Mouse (Mus musculus): ENCODE measurements around the gene Calhm3. TPM values are rescaled to one million over a fixed set of nuclear protein-coding genes. Genes with fewer than 3 reads are reported as not detected.

Gene Calhm3
- polyA plus RNA-seq, 1 experiment from 2014 or later, result not detected

DNA sequence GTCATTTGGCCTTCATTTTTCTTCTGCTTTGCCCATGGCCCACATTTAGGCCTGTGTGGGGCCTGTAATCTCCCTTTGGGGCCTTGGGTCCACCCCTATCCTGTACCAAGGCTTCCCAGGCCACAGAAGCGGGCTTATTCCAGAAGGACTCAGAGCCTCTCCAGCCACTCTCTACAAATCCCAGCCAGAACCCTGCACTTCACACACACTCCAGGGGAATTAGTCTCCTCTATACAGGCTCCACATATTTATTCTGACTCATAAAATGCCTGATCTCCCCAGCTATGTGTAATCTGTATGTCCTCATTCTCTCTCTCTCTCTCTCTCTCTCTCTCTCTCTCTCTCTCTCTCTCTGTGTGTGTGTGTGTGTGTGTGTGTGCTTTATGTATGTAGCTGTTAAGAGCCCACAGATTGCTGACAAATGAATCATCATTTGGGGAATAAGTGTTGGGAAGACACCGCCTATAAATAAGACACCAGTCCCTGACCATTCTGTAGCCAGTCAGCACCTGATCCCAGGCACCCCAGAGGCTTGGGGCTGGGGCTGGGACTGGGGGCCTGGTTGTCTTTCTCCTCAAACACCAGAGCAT is 19.4 kb upstream of the Calhm3 start:
- whole genome bisulfite sequencing, result 88% methylated on average over 2 of the region's 2 CpGs
- Histone ChIP-seq H3K9ac (ENCODE audit: low read length) (no peak overlapping the region), H3K4me3 (ENCODE audit: low read depth, low read length) (no peak overlapping the region), H3K4me2 (ENCODE audit: low read depth, severe bottlenecking) (no peak overlapping the region), H3K27me3 (ENCODE audit: control insufficient read depth, insufficient read depth, low read length) (peaks cover 20% of the 10 kb centered on the region), H3K4me1 (ENCODE audit: control insufficient read depth, insufficient read depth, low read length) (peaks cover 8% of the 10 kb centered on the region; the same call in 1 of the 2 replicates), H3K27ac (replicated peaks; ENCODE audit: low read depth, low read length) (no peak overlapping the region), H3K9me3 (ENCODE audit: control insufficient read depth, low read length) (no peaks in the 10 kb centered on the region), H3K36me3 (ENCODE audit: control insufficient read depth, insufficient read depth, low read length) (no peaks in the 10 kb centered on the region)
- DNase-seq (ENCODE audit: low spot score) (no peak), ATAC-seq (ENCODE audit: insufficient number of reproducible peaks, low FRiP score, low TSS enrichment, low read depth) (no peak)

DNA sequence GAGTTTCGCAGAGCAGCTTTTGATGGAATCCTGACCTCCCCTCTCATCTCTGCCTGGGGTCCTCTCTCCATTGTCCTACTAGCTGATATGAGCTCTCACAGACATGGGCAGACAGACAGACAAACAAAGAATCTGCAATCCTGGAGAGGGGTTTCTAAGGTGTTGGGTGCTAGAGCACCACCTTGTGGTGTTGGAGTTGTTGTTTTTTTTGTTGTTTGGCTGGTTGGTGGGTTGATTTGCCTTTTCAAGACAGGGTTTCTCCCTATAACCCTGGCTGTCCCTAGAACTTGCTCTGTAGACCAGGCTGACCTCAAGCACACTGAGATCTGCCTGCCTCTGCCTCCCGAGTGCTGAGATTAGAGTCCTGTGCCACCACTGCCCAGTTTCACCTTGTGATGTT is 17.9 kb upstream of the Calhm3 start:
- H3K4me3 ChIP-seq (ENCODE audit: low read depth, low read length), result no peak overlapping the region
- H3K9ac ChIP-seq (ENCODE audit: low read length), result no peak overlapping the region
- H3K4me1 ChIP-seq (ENCODE audit: control insufficient read depth, insufficient read depth, low read length), result peaks cover 8% of the 10 kb centered on the region; the same call in 1 of the 2 replicates
- ATAC-seq (ENCODE audit: insufficient number of reproducible peaks, low FRiP score, low TSS enrichment, low read depth) (no peak), DNase-seq (ENCODE audit: low spot score) (no peak)
- WGBS, result 71% methylated on average over 2 of the region's 2 CpGs
- H3K27ac ChIP-seq (replicated peaks; ENCODE audit: low read depth, low read length), result no peak overlapping the region
- peaks cover 16% of the 10 kb centered on the region for H3K27me3 ChIP-seq (ENCODE audit: control insufficient read depth, insufficient read depth, low read length)
- H3K4me2 ChIP-seq (ENCODE audit: low read depth, severe bottlenecking), result no peak overlapping the region
- H3K36me3 ChIP-seq (ENCODE audit: control insufficient read depth, insufficient read depth, low read length), result no peaks in the 10 kb centered on the region
- no peaks in the 10 kb centered on the region for H3K9me3 ChIP-seq (ENCODE audit: control insufficient read depth, low read length)

DNA sequence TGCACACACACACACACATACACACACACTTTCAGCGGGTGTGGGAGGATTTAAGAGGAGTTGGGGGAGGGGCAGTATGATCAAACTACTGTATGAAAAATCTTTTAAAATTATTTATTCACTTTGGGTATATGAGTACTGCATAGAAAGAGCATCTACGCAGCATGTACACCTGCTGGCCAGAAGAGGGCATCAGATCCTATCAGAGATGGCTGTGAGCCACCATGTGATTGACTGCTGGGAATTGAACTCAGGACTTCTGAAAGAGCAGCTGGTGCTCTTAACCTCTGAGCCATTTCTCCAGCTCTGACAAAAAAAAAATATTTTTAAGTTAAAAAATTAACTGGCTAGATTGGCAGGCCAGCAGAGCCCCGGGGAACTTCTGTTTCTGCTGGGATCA is 17.0 kb upstream of the Calhm3 start:
- H3K9ac ChIP-seq (ENCODE audit: low read length), result no peak overlapping the region
- no peak overlapping the region for H3K4me3 ChIP-seq (ENCODE audit: low read depth, low read length)
- no peaks in the 10 kb centered on the region for H3K36me3 ChIP-seq (ENCODE audit: control insufficient read depth, insufficient read depth, low read length)
- no peak overlapping the region for H3K4me2 ChIP-seq (ENCODE audit: low read depth, severe bottlenecking)
- WGBS, result 58% methylated on average over 3 of the region's 3 CpGs
- peaks cover 4% of the 10 kb centered on the region; the same call in 1 of the 2 replicates for H3K4me1 ChIP-seq (ENCODE audit: control insufficient read depth, insufficient read depth, low read length)
- H3K27ac ChIP-seq (replicated peaks; ENCODE audit: low read depth, low read length), result no peak overlapping the region
- H3K27me3 ChIP-seq (ENCODE audit: control insufficient read depth, insufficient read depth, low read length), result peaks cover 6% of the 10 kb centered on the region
- ATAC-seq (ENCODE audit: insufficient number of reproducible peaks, low FRiP score, low TSS enrichment, low read depth) (no peak), DNase-seq (ENCODE audit: low spot score) (no peak)
- H3K9me3 ChIP-seq (ENCODE audit: control insufficient read depth, low read length), result no peaks in the 10 kb centered on the region

DNA sequence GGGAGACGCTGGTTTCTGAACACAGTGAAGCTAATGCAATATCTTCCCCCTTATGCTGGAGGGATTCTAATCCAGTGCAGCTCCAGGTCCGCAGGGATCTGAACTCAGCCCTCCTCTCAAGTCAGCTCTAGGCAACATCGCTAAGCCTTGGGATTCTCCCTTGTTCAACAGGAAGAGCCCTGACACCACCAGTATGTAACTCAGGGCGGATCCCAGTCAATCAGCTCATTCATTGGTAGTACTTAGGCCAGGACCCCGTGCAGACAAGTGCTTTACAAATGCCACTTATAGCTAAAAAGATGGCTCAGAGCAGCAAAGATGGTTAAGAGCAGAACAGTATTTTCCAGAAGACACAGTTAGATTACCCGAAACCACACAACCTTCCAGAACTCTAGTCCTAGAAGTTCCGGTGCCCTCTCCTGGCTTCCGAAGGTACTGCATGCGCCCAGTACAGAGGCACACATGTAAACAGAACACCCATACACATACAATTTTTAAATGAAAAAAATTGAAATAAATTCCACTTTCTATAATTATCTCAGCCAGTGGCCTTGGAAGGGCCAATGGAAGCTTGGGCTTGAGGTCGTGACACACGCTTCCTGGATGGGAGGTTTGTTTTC is 11.3 kb upstream of the Calhm3 start:
- Histone ChIP-seq H3K36me3 (ENCODE audit: control insufficient read depth, insufficient read depth, low read length) (no peaks in the 10 kb centered on the region), H3K4me2 (ENCODE audit: low read depth, severe bottlenecking) (no peak overlapping the region), H3K4me1 (ENCODE audit: control insufficient read depth, insufficient read depth, low read length) (no peaks in the 10 kb centered on the region), H3K9me3 (ENCODE audit: control insufficient read depth, low read length) (no peaks in the 10 kb centered on the region), H3K4me3 (ENCODE audit: low read depth, low read length) (no peak overlapping the region), H3K27ac (replicated peaks; ENCODE audit: low read depth, low read length) (no peak overlapping the region), H3K9ac (ENCODE audit: low read length) (no peak overlapping the region), H3K27me3 (ENCODE audit: control insufficient read depth, insufficient read depth, low read length) (no peaks in the 10 kb centered on the region)
- 22% methylated on average over 11 of the region's 11 CpGs for WGBS
- DNase-seq (ENCODE audit: low spot score), result peak; percentile 91
- ATAC-seq (ENCODE audit: insufficient number of reproducible peaks, low FRiP score, low TSS enrichment, low read depth), result no peak

DNA sequence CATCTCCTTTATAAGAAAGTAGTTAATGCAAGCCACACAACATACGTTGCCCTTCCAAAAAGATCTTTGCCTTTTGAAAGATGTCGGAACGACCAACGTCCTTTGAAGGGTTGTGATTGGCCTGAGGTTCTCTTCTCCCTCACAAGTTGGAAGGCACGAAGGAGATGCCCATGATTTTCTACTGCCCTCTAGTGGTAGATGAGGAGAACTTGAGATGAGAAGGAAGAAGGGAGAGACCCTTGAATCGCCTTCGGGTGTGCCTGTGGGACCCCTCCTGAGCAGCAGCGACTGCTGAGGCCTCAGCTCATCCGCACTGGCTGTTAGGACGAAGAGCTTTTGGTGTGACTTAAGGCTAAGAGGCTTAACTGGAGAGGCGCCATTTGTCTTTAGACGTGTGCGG is 10.7 kb upstream of the Calhm3 start:
- no peaks in the 10 kb centered on the region for H3K9me3 ChIP-seq (ENCODE audit: control insufficient read depth, low read length)
- no peak overlapping the region for H3K9ac ChIP-seq (ENCODE audit: low read length)
- H3K4me3 ChIP-seq (ENCODE audit: low read depth, low read length), result no peak overlapping the region
- 0 out of 2 replicates have a peak, but pooled peaks cover 1% of the 10 kb centered on the region for H3K4me1 ChIP-seq (ENCODE audit: control insufficient read depth, insufficient read depth, low read length)
- H3K27ac ChIP-seq (replicated peaks; ENCODE audit: low read depth, low read length), result no peak overlapping the region
- H3K4me2 ChIP-seq (ENCODE audit: low read depth, severe bottlenecking), result no peak overlapping the region
- H3K27me3 ChIP-seq (ENCODE audit: control insufficient read depth, insufficient read depth, low read length), result no peaks in the 10 kb centered on the region
- DNase-seq (ENCODE audit: low spot score), result peak; percentile 44
- WGBS, result 11% methylated on average over 13 of the region's 13 CpGs
- H3K36me3 ChIP-seq (ENCODE audit: control insufficient read depth, insufficient read depth, low read length), result no peaks in the 10 kb centered on the region
- ATAC-seq (ENCODE audit: insufficient number of reproducible peaks, low FRiP score, low TSS enrichment, low read depth), result no peak; the same call in 1 of the 2 replicates

DNA sequence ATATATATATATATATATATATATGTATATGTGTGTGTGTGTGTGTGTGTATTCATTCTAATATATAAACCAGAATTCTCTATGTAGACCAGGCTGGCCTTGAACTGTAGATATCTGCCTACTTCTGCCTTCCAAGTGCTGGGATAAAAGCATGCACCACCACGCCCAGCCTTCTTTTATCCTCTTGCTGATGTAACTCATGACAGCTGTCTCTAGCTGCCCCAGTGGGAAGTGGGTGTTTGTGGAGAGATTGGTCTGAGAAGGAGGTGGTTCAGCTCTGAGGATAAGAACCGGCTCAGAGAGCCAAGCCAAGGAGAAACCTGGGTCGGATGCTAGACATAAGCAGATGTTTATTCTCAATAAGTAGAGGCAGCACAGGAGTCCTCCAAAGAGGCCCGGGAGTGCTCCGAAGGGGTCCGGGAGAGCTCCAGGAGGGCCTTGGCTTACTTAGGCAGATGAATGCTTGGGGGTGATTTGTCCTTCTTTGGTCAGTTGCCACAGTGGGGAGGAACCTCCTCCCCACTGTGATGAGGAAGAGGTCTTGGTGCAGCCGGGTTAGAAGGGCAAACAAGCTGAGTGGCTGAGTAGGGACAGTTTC is 10.2 kb upstream of the Calhm3 start:
- Histone ChIP-seq H3K4me3 (ENCODE audit: low read depth, low read length) (no peak overlapping the region), H3K27ac (replicated peaks; ENCODE audit: low read depth, low read length) (no peak overlapping the region), H3K36me3 (ENCODE audit: control insufficient read depth, insufficient read depth, low read length) (no peaks in the 10 kb centered on the region), H3K4me2 (ENCODE audit: low read depth, severe bottlenecking) (no peak overlapping the region), H3K27me3 (ENCODE audit: control insufficient read depth, insufficient read depth, low read length) (no peaks in the 10 kb centered on the region), H3K9me3 (ENCODE audit: control insufficient read depth, low read length) (no peaks in the 10 kb centered on the region), H3K9ac (ENCODE audit: low read length) (no peak overlapping the region), H3K4me1 (ENCODE audit: control insufficient read depth, insufficient read depth, low read length) (0 out of 2 replicates have a peak, but pooled peaks cover 2% of the 10 kb centered on the region)
- DNase-seq (ENCODE audit: low spot score) (no peak), ATAC-seq (ENCODE audit: insufficient number of reproducible peaks, low FRiP score, low TSS enrichment, low read depth) (no peak)
- 69% methylated on average over 7 of the region's 7 CpGs for WGBS

DNA sequence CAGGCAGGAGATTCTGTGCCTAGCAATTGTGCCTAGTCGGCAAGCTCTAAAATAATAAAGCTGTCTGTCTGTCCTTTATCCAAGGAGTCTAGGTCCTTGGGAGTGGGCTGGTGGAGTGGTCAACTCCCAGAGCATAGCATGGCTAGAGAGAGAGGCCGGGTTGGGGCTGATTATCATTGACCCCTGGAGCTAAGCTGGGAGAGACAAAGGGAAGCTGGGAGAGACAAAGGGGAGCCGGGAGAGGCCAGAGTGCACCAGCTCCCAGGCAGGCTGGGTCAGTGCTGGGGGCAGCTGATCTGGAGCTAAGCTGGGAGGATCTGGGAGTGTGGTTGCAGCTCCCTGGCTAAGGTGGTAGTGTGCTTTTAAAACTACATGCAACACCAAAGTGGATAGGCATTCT is 9.2 kb upstream of the Calhm3 start:
- Histone ChIP-seq H3K36me3 (ENCODE audit: control insufficient read depth, insufficient read depth, low read length) (no peaks in the 10 kb centered on the region), H3K9me3 (ENCODE audit: control insufficient read depth, low read length) (no peaks in the 10 kb centered on the region), H3K27me3 (ENCODE audit: control insufficient read depth, insufficient read depth, low read length) (no peaks in the 10 kb centered on the region), H3K4me3 (ENCODE audit: low read depth, low read length) (no peak overlapping the region), H3K4me2 (ENCODE audit: low read depth, severe bottlenecking) (no peak overlapping the region), H3K9ac (ENCODE audit: low read length) (no peak overlapping the region), H3K27ac (replicated peaks; ENCODE audit: low read depth, low read length) (no peak overlapping the region), H3K4me1 (ENCODE audit: control insufficient read depth, insufficient read depth, low read length) (0 out of 2 replicates have a peak, but pooled peaks cover 2% of the 10 kb centered on the region)
- ATAC-seq (ENCODE audit: insufficient number of reproducible peaks, low FRiP score, low TSS enrichment, low read depth) (no peak), DNase-seq (ENCODE audit: low spot score) (no peak)
- WGBS, result 38% methylated on average over 3 of the region's 3 CpGs

DNA sequence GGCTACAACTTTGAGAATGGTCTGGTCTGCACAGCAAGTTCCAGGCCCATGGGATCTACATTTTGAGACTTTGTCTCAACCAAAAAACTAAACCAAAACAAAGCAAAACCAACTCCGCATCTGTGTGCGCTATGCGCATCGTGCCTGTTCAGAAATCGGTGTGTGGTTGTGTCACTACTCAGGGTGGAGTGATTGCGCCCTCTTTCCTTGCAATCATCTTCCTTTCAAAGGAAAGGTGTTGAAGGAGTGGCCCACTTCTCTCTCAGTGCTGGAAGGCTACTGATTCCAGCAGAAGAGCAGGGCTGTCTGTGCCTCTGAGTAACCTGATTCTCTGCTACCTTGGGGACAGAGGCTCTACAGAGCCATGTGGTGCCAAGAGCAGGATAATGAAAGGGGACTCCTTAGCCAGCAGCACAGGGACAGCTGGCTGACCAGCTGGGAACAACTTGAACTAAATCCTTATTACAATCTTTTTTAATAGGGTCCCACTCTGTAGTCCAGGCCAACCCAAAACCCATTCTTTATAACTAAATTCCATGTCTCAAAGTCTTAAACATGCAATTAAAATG is 5.7 kb upstream of the Calhm3 start:
- Histone ChIP-seq H3K4me2 (ENCODE audit: low read depth, severe bottlenecking) (no peak overlapping the region), H3K36me3 (ENCODE audit: control insufficient read depth, insufficient read depth, low read length) (no peaks in the 10 kb centered on the region), H3K27ac (replicated peaks; ENCODE audit: low read depth, low read length) (no peak overlapping the region), H3K4me1 (ENCODE audit: control insufficient read depth, insufficient read depth, low read length) (0 out of 2 replicates have a peak, but pooled peaks cover 2% of the 10 kb centered on the region), H3K9me3 (ENCODE audit: control insufficient read depth, low read length) (no peaks in the 10 kb centered on the region), H3K27me3 (ENCODE audit: control insufficient read depth, insufficient read depth, low read length) (no peaks in the 10 kb centered on the region), H3K9ac (ENCODE audit: low read length) (no peak overlapping the region), H3K4me3 (ENCODE audit: low read depth, low read length) (no peak overlapping the region)
- DNase-seq (ENCODE audit: low spot score), result no peak
- no peak for ATAC-seq (ENCODE audit: insufficient number of reproducible peaks, low FRiP score, low TSS enrichment, low read depth)
- 91% methylated on average over 6 of the region's 6 CpGs for WGBS
